Mouse (Mus musculus) kidney, postnatal 0 days (tissue): ENCODE measurements at regions not wholly inside any gene's neighbourhood (a gene's known extent, or its start where the extent isn't known, plus 50 kb on each side); places are given as distances from the start of the nearest gene placed in this dataset.

Experiments
- ATAC-seq: fragments of 200-750 bp; cut with Nextera tagmentation; replicated peaks from 2 replicates; pipeline ENCODE4 v1.8.0; 2017; ENCODE audit warnings: low read depth, moderate number of reproducible peaks, moderate TSS enrichment, moderate library complexity; ENCODE audit not compliant: low FRiP score
- DNase-seq: peaks from one replicate; pipeline ENCODE4 v3.0.0-alpha.2; 2016; ENCODE audit warnings: low spot score
- H3K27ac ChIP-seq: fragments of 300-500 bp; sonication (generic); 2 replicates; pipeline ENCODE4 v1.5.1; 2014; ENCODE audit warnings: mild to moderate bottlenecking
- H3K27me3 ChIP-seq: fragments of 300-500 bp; sonication (generic); 2 replicates; pipeline ENCODE4 v1.6.1; 2014; ENCODE audit warnings: low read length, mixed read lengths; ENCODE audit not compliant: insufficient read depth
- H3K36me3 ChIP-seq: fragments of 300-500 bp; sonication (generic); 2 replicates; pipeline ENCODE4 v1.6.1; 2014; ENCODE audit warnings: low read length, mixed read lengths; ENCODE audit not compliant: insufficient read depth
- H3K4me1 ChIP-seq: fragments of 300-500 bp; sonication (generic); replicated peaks from 2 replicates; pipeline ENCODE4 v1.6.1; 2014; ENCODE audit warnings: antibody characterized with exemption, low read length, mixed read lengths; ENCODE audit not compliant: insufficient read depth
- H3K4me2 ChIP-seq: fragments of 300-500 bp; sonication (generic); 2 replicates; pipeline ENCODE4 v1.6.1; 2014; ENCODE audit warnings: mild to moderate bottlenecking, low read length, moderate library complexity, mixed read lengths
- H3K4me3 ChIP-seq: fragments of 300-500 bp; sonication (generic); replicated peaks from 2 replicates; pipeline ENCODE4 v1.5.1; 2014; ENCODE audit warnings: low read depth, low read length
- H3K9ac ChIP-seq: fragments of 300-500 bp; sonication (generic); 2 replicates; pipeline ENCODE4 v1.6.1; 2014; ENCODE audit warnings: low read depth, low read length
- H3K9me3 ChIP-seq: fragments of 300-500 bp; sonication (generic); replicated peaks from 2 replicates; pipeline ENCODE4 v1.6.1; 2016; ENCODE audit warnings: low read length, inconsistent platforms, mixed read lengths
- CTCF ChIP-seq: IDR thresholded peaks from 2 replicates; pipeline ENCODE4 v1.5.1; 2016; ENCODE audit warnings: antibody characterized with exemption, low read depth, mild to moderate bottlenecking, moderate library complexity
- WGBS: fragments of 180-500 bp; shearing (Covaris S2); extraction: QIAGEN DNeasy Blood & Tissue Kit; methylation state at CpG from one replicate; pipeline ENCODE4 v1.1.7; 2014; 5-methylcytosine and 5-hydroxymethylcytosine counted together

GRCm38 (mm10) chr7:83036397-83036796 lies 169.3 kb downstream of the Mex3b start:
- WGBS: 71% methylated on average over 2 of the region's 2 CpGs
- H3K9me3 ChIP-seq: no peaks in the 10 kb centered on the region
- no peak overlapping the region for H3K9ac ChIP-seq
- no peak overlapping the region for H3K4me2 ChIP-seq
- no peaks in the 10 kb centered on the region for H3K4me1 ChIP-seq
- no peak overlapping the region for H3K27ac ChIP-seq
- no peak overlapping the region for H3K4me3 ChIP-seq
- no peaks in the 10 kb centered on the region for H3K27me3 ChIP-seq
- TF ChIP-seq CTCF: no peak
- H3K36me3 ChIP-seq: no peaks in the 10 kb centered on the region
- ATAC-seq (no peak), DNase-seq (no peak)

GRCm38 (mm10) chr7:83037100-83037499 lies 170.0 kb downstream of the Mex3b start:
- no peak for TF ChIP-seq CTCF
- DNase-seq (no peak), ATAC-seq (no peak)

GRCm38 (mm10) chr7:83037714-83038113 lies 170.6 kb downstream of the Mex3b start:
- TF ChIP-seq CTCF: no peak
- H3K4me3 ChIP-seq: no peak overlapping the region
- no peaks in the 10 kb centered on the region for H3K4me1 ChIP-seq
- no peak overlapping the region for H3K9ac ChIP-seq
- ATAC-seq (no peak), DNase-seq (no peak)
- 64% methylated on average over 2 of the region's 2 CpGs for WGBS
- H3K4me2 ChIP-seq: no peak overlapping the region
- no peaks in the 10 kb centered on the region for H3K27me3 ChIP-seq
- no peaks in the 10 kb centered on the region for H3K36me3 ChIP-seq
- no peak overlapping the region for H3K27ac ChIP-seq
- H3K9me3 ChIP-seq: no peaks in the 10 kb centered on the region

More at GRCm38 (mm10) chr7:83037100-83037499, 170.0 kb downstream of the Mex3b start:
- WGBS: 3% methylated on average over 2 of the region's 2 CpGs
- no peak overlapping the region for H3K4me3 ChIP-seq
- H3K36me3 ChIP-seq: no peaks in the 10 kb centered on the region
- H3K4me1 ChIP-seq: no peaks in the 10 kb centered on the region
- no peak overlapping the region for H3K27ac ChIP-seq
- H3K9me3 ChIP-seq: no peaks in the 10 kb centered on the region
- no peaks in the 10 kb centered on the region for H3K27me3 ChIP-seq
- no peak overlapping the region for H3K9ac ChIP-seq
- no peak overlapping the region for H3K4me2 ChIP-seq

GRCm38 (mm10) chr7:83043746-83044145 lies 176.6 kb downstream of the Mex3b start:
- no peaks in the 10 kb centered on the region for H3K36me3 ChIP-seq
- no peaks in the 10 kb centered on the region for H3K4me1 ChIP-seq
- TF ChIP-seq CTCF: no peak
- no peak overlapping the region for H3K4me2 ChIP-seq
- ATAC-seq (no peak), DNase-seq (no peak)
- no peak overlapping the region for H3K4me3 ChIP-seq
- no peaks in the 10 kb centered on the region for H3K9me3 ChIP-seq
- no peaks in the 10 kb centered on the region for H3K27me3 ChIP-seq
- no peak overlapping the region for H3K27ac ChIP-seq
- WGBS: 83% methylated on average over 3 of the region's 3 CpGs
- H3K9ac ChIP-seq: no peak overlapping the region

GRCm38 (mm10) chr7:83045266-83045665 lies 178.1 kb downstream of the Mex3b start:
- DNase-seq: no peak
- no peak for ATAC-seq
- no peak overlapping the region for H3K27ac ChIP-seq
- TF ChIP-seq CTCF: no peak
- H3K27me3 ChIP-seq: no peaks in the 10 kb centered on the region
- WGBS: 91% methylated on average over 3 of the region's 3 CpGs
- H3K4me1 ChIP-seq: no peaks in the 10 kb centered on the region
- no peak overlapping the region for H3K9ac ChIP-seq
- H3K4me2 ChIP-seq: no peak overlapping the region
- H3K36me3 ChIP-seq: no peaks in the 10 kb centered on the region
- H3K9me3 ChIP-seq: no peaks in the 10 kb centered on the region
- H3K4me3 ChIP-seq: no peak overlapping the region

GRCm38 (mm10) chr7:83050011-83050410 lies 182.9 kb downstream of the Mex3b start:
- ATAC-seq (no peak), DNase-seq (no peak)
- Histone ChIP-seq H3K4me3 (no peak overlapping the region), H3K9me3 (no peaks in the 10 kb centered on the region), H3K27ac (no peak overlapping the region), H3K9ac (no peak overlapping the region), H3K4me1 (no peaks in the 10 kb centered on the region), H3K36me3 (no peaks in the 10 kb centered on the region), H3K27me3 (no peaks in the 10 kb centered on the region), H3K4me2 (no peak overlapping the region)
- WGBS: 33% methylated on average over 3 of the region's 3 CpGs
- TF ChIP-seq CTCF: no peak

- no peak for TF ChIP-seq CTCF
- H3K4me1 ChIP-seq: no peaks in the 10 kb centered on the region
- no peak overlapping the region for H3K4me2 ChIP-seq
- 95% methylated on average over 6 of the region's 6 CpGs for WGBS
- no peaks in the 10 kb centered on the region for H3K27me3 ChIP-seq
- H3K9me3 ChIP-seq: no peaks in the 10 kb centered on the region
- H3K9ac ChIP-seq: no peak overlapping the region
- ATAC-seq (no peak), DNase-seq (no peak)
- no peak overlapping the region for H3K27ac ChIP-seq
- H3K4me3 ChIP-seq: no peak overlapping the region
- H3K36me3 ChIP-seq: no peaks in the 10 kb centered on the region
Observed at GRCm38 (mm10) chr7:83050833-83051497, 183.8 kb downstream of the Mex3b start.
